Mouse (Mus musculus) lung, embryonic 16.5 days (tissue): ENCODE data around the gene Tcerg1l. TPM values are rescaled to one million over a fixed set of nuclear protein-coding genes. Genes with fewer than 3 reads are reported as not detected.

Experiments
- ATAC-seq: fragments of 200-750 bp; cut with Nextera tagmentation; 2 replicates; pipeline ENCODE4 v1.8.0; 2017; ENCODE audit warnings: low read depth, mild to moderate bottlenecking, moderate library complexity
- H3K27ac ChIP-seq: fragments of 300-500 bp; sonication (generic); 2 replicates; pipeline ENCODE4 v1.5.1; 2014; ENCODE audit warnings: mild to moderate bottlenecking, control low read depth, low read length
- H3K27me3 ChIP-seq: fragments of 300-500 bp; sonication (generic); 2 replicates; pipeline ENCODE4 v1.6.1; 2014; ENCODE audit warnings: low read depth, low read length, mixed read lengths; ENCODE audit not compliant: control insufficient read depth, insufficient read depth
- H3K36me3 ChIP-seq: fragments of 300-500 bp; sonication (generic); 2 replicates; pipeline ENCODE4 v1.6.1; 2014; ENCODE audit warnings: low read length; ENCODE audit not compliant: control insufficient read depth, insufficient read depth
- H3K4me1 ChIP-seq: fragments of 300-500 bp; sonication (generic); replicated peaks from 2 replicates; pipeline ENCODE4 v1.6.1; 2014; ENCODE audit warnings: low read length, mixed read lengths; ENCODE audit not compliant: control insufficient read depth, insufficient read depth
- H3K4me2 ChIP-seq: fragments of 300-500 bp; sonication (generic); 2 replicates; pipeline ENCODE4 v1.6.1; 2014; ENCODE audit warnings: low read depth, low read length, control low read depth
- H3K4me3 ChIP-seq: fragments of 300-500 bp; sonication (generic); 2 replicates; pipeline ENCODE4 v1.5.1; 2014; ENCODE audit warnings: mild to moderate bottlenecking, low read length, control low read depth
- H3K9ac ChIP-seq: fragments of 300-500 bp; sonication (generic); 2 replicates; pipeline ENCODE4 v1.6.1; 2014; ENCODE audit warnings: low read length, control low read depth
- H3K9me3 ChIP-seq: fragments of 300-500 bp; sonication (generic); 2 replicates; pipeline ENCODE4 v1.6.1; 2016; ENCODE audit warnings: low read length; ENCODE audit not compliant: control insufficient read depth
- WGBS: fragments of 180-500 bp; shearing (Covaris S2); extraction: QIAGEN DNeasy Blood & Tissue Kit; methylation state at CpG from one replicate; pipeline ENCODE4 v1.1.7; 2014; 5-methylcytosine and 5-hydroxymethylcytosine counted together
- polyA plus RNA-seq: library from polyadenylated mRNA; unstranded; fragments of >200 nt; fragmentation: Nextera tagmentation; extraction: Ambion mirVana; gene quantifications from 2 replicates; pipeline ENCODE4 v1.2.1, GENCODE M21; 2015

Gene Tcerg1l
- polyA plus RNA-seq, 1 experiment from 2014 or later = 0.41 TPM

GRCm38 (mm10) chr7:138267976-138268646 is 129.4 kb downstream of the Tcerg1l start:
- Histone ChIP-seq H3K9ac (no peak overlapping the region), H3K27ac (no peak overlapping the region), H3K9me3 (no peaks in the 10 kb centered on the region), H3K4me3 (no peak overlapping the region), H3K4me2 (no peak overlapping the region), H3K4me1 (no peaks in the 10 kb centered on the region), H3K36me3 (no peaks in the 10 kb centered on the region), H3K27me3 (no peaks in the 10 kb centered on the region)
- 78% methylated on average over 5 of the region's 5 CpGs for WGBS
- ATAC-seq = no peak

GRCm38 (mm10) chr7:138248612-138249011 is 148.9 kb downstream of the Tcerg1l start:
- H3K36me3 ChIP-seq = no peaks in the 10 kb centered on the region
- H3K4me3 ChIP-seq = no peak overlapping the region
- peaks cover 2% of the 10 kb centered on the region; the same call in 1 of the 2 replicates for H3K4me1 ChIP-seq
- H3K9ac ChIP-seq = no peak overlapping the region
- no peak for ATAC-seq
- H3K27ac ChIP-seq = no peak overlapping the region
- WGBS = 71% methylated on average over 5 of the region's 5 CpGs
- H3K27me3 ChIP-seq = no peaks in the 10 kb centered on the region
- no peak overlapping the region for H3K4me2 ChIP-seq
- no peaks in the 10 kb centered on the region for H3K9me3 ChIP-seq

GRCm38 (mm10) chr7:138248176-138248575 is 149.4 kb downstream of the Tcerg1l start:
- no peak for ATAC-seq
- H3K36me3 ChIP-seq = no peaks in the 10 kb centered on the region
- no peaks in the 10 kb centered on the region for H3K9me3 ChIP-seq
- H3K4me3 ChIP-seq = no peak overlapping the region
- no peak overlapping the region for H3K9ac ChIP-seq
- no peak overlapping the region for H3K4me2 ChIP-seq
- peaks cover 2% of the 10 kb centered on the region; the same call in 1 of the 2 replicates for H3K4me1 ChIP-seq
- no peak overlapping the region for H3K27ac ChIP-seq
- H3K27me3 ChIP-seq = no peaks in the 10 kb centered on the region
- 64% methylated on average over 3 of the region's 3 CpGs for WGBS

- 21% methylated on average over 2 of the region's 2 CpGs for WGBS
- ATAC-seq = peak; percentile 36; the same call in 1 of the 2 replicates
Observed at GRCm38 (mm10) chr7:138246684-138247083, 150.8 kb downstream of the Tcerg1l start.

GRCm38 (mm10) chr7:138242229-138242628 is 155.3 kb downstream of the Tcerg1l start:
- no peak overlapping the region for H3K9ac ChIP-seq
- H3K4me3 ChIP-seq = no peak overlapping the region
- peaks cover 2% of the 10 kb centered on the region; the same call in 1 of the 2 replicates for H3K4me1 ChIP-seq
- no peak overlapping the region for H3K4me2 ChIP-seq
- H3K27me3 ChIP-seq = no peaks in the 10 kb centered on the region
- no peaks in the 10 kb centered on the region for H3K36me3 ChIP-seq
- H3K27ac ChIP-seq = no peak overlapping the region
- 71% methylated on average over 5 of the region's 5 CpGs for WGBS
- no peaks in the 10 kb centered on the region for H3K9me3 ChIP-seq
- ATAC-seq = no peak

More at GRCm38 (mm10) chr7:138246684-138247083, 150.8 kb downstream of the Tcerg1l start:
- Histone ChIP-seq H3K4me3 (no peak overlapping the region), H3K27ac (no peak overlapping the region), H3K27me3 (no peaks in the 10 kb centered on the region), H3K36me3 (no peaks in the 10 kb centered on the region), H3K4me1 (peaks cover 2% of the 10 kb centered on the region; the same call in 1 of the 2 replicates), H3K9me3 (no peaks in the 10 kb centered on the region), H3K4me2 (no peak overlapping the region), H3K9ac (no peak overlapping the region)

GRCm38 (mm10) chr7:138237708-138238225 is 159.8 kb downstream of the Tcerg1l start:
- Histone ChIP-seq H3K4me3 (no peak overlapping the region), H3K36me3 (no peaks in the 10 kb centered on the region), H3K27me3 (no peaks in the 10 kb centered on the region), H3K9me3 (no peaks in the 10 kb centered on the region), H3K4me2 (no peak overlapping the region), H3K4me1 (no peaks in the 10 kb centered on the region), H3K9ac (no peak overlapping the region), H3K27ac (no peak overlapping the region)
- 14% methylated on average over 5 of the region's 5 CpGs for WGBS
- no peak for ATAC-seq

GRCm38 (mm10) chr7:138224252-138224651 is 173.3 kb downstream of the Tcerg1l start:
- Histone ChIP-seq H3K4me3 (no peak overlapping the region), H3K27me3 (no peaks in the 10 kb centered on the region), H3K36me3 (no peaks in the 10 kb centered on the region), H3K27ac (no peak overlapping the region), H3K9ac (no peak overlapping the region), H3K9me3 (no peaks in the 10 kb centered on the region), H3K4me1 (no peaks in the 10 kb centered on the region), H3K4me2 (no peak overlapping the region)
- ATAC-seq = no peak
- 70% methylated on average over 3 of the region's 3 CpGs for whole genome bisulfite sequencing

- H3K27ac ChIP-seq = no peak overlapping the region
- no peaks in the 10 kb centered on the region for H3K9me3 ChIP-seq
- no peaks in the 10 kb centered on the region for H3K36me3 ChIP-seq
- ATAC-seq = no peak
- no peak overlapping the region for H3K4me2 ChIP-seq
- H3K4me1 ChIP-seq = no peaks in the 10 kb centered on the region
- H3K9ac ChIP-seq = no peak overlapping the region
- H3K4me3 ChIP-seq = no peak overlapping the region
- 49% methylated on average over 4 of the region's 4 CpGs for WGBS
- H3K27me3 ChIP-seq = no peaks in the 10 kb centered on the region
Observed at GRCm38 (mm10) chr7:138222951-138223350, 174.6 kb downstream of the Tcerg1l start.

GRCm38 (mm10) chr7:138217556-138218098 is 179.9 kb downstream of the Tcerg1l start:
- no peaks in the 10 kb centered on the region for H3K27me3 ChIP-seq
- 52% methylated on average over 6 of the region's 6 CpGs for WGBS
- no peaks in the 10 kb centered on the region for H3K36me3 ChIP-seq
- no peak overlapping the region for H3K4me2 ChIP-seq
- H3K4me3 ChIP-seq = no peak overlapping the region
- H3K4me1 ChIP-seq = no peaks in the 10 kb centered on the region; the same call in 1 of the 2 replicates
- no peak overlapping the region for H3K9ac ChIP-seq
- H3K9me3 ChIP-seq = no peaks in the 10 kb centered on the region
- no peak overlapping the region for H3K27ac ChIP-seq
- 0 out of 2 replicates have a peak, but pooled peaks have one; percentile 31 for ATAC-seq
